Mouse (Mus musculus): ENCODE measurements around the gene Csf2rb. TPM values are rescaled to one million over a fixed set of nuclear protein-coding genes. Genes with fewer than 3 reads are reported as not detected.
"Not testable (repeated sequence)": the region's sequence is repeated elsewhere in the genome, so short reads cannot be mapped to it uniquely, and the experiment has no call there.

Gene Csf2rb
- polyA plus RNA-seq, 1 experiment from 2014 or later, result 0.56 TPM

GRCm38 (mm10) chr15:78332981-78333380 is 7.4 kb downstream of the Csf2rb start:
- no peak for ATAC-seq (ENCODE audit: low read depth)
- no peak overlapping the region for H3K9ac ChIP-seq (replicated peaks; ENCODE audit: low read depth, low read length)
- H3K27me3 ChIP-seq (ENCODE audit: control insufficient read depth, insufficient read depth, low read length), result no peaks in the 10 kb centered on the region
- WGBS, result 77% methylated on average over 6 of the region's 6 CpGs
- no peaks in the 10 kb centered on the region for H3K9me3 ChIP-seq (ENCODE audit: control insufficient read depth, low read length)
- H3K36me3 ChIP-seq (ENCODE audit: control insufficient read depth, insufficient read depth, low read length), result no peaks in the 10 kb centered on the region
- no peak overlapping the region for H3K4me3 ChIP-seq (ENCODE audit: low read depth, low read length)
- H3K27ac ChIP-seq (ENCODE audit: low read depth, low read length), result no peak overlapping the region
- no peak overlapping the region for H3K4me2 ChIP-seq (ENCODE audit: low read depth, low read length)
- H3K4me1 ChIP-seq (ENCODE audit: control insufficient read depth, insufficient read depth, low read length), result no peaks in the 10 kb centered on the region

GRCm38 (mm10) chr15:78334380-78334779 is 8.8 kb downstream of the Csf2rb start:
- WGBS, result 89% methylated on average over 3 of the region's 3 CpGs
- no peak overlapping the region for H3K27ac ChIP-seq (ENCODE audit: low read depth, low read length)
- ATAC-seq (ENCODE audit: low read depth), result no peak

GRCm38 (mm10) chr15:78339627-78340423 is 14.3 kb downstream of the Csf2rb start:
- H3K9me3 ChIP-seq (ENCODE audit: control insufficient read depth, low read length); H3K4me1 ChIP-seq (ENCODE audit: control insufficient read depth, insufficient read depth, low read length); H3K36me3 ChIP-seq (ENCODE audit: control insufficient read depth, insufficient read depth, low read length); H3K4me2 ChIP-seq (ENCODE audit: low read depth, low read length); H3K27ac ChIP-seq (ENCODE audit: low read depth, low read length); ATAC-seq (ENCODE audit: low read depth); H3K27me3 ChIP-seq (ENCODE audit: control insufficient read depth, insufficient read depth, low read length); H3K9ac ChIP-seq (replicated peaks; ENCODE audit: low read depth, low read length); H3K4me3 ChIP-seq (ENCODE audit: low read depth, low read length): not testable (repeated sequence)
- 32% methylated on average over 7 of the region's 7 CpGs for WGBS

More at GRCm38 (mm10) chr15:78334380-78334779, 8.8 kb downstream of the Csf2rb start:
- Histone ChIP-seq H3K4me1 (ENCODE audit: control insufficient read depth, insufficient read depth, low read length) (no peaks in the 10 kb centered on the region), H3K9ac (replicated peaks; ENCODE audit: low read depth, low read length) (no peak overlapping the region), H3K4me3 (ENCODE audit: low read depth, low read length) (no peak overlapping the region), H3K9me3 (ENCODE audit: control insufficient read depth, low read length) (no peaks in the 10 kb centered on the region), H3K36me3 (ENCODE audit: control insufficient read depth, insufficient read depth, low read length) (no peaks in the 10 kb centered on the region), H3K4me2 (ENCODE audit: low read depth, low read length) (no peak overlapping the region), H3K27me3 (ENCODE audit: control insufficient read depth, insufficient read depth, low read length) (no peaks in the 10 kb centered on the region)

GRCm38 (mm10) chr15:78340919-78341318 is 15.4 kb downstream of the Csf2rb start:
- 62% methylated on average over 7 of the region's 7 CpGs for WGBS
- not testable (repeated sequence) for H3K4me3 ChIP-seq (ENCODE audit: low read depth, low read length); H3K27me3 ChIP-seq (ENCODE audit: control insufficient read depth, insufficient read depth, low read length); ATAC-seq (ENCODE audit: low read depth); H3K9me3 ChIP-seq (ENCODE audit: control insufficient read depth, low read length); H3K4me2 ChIP-seq (ENCODE audit: low read depth, low read length); H3K27ac ChIP-seq (ENCODE audit: low read depth, low read length); H3K9ac ChIP-seq (replicated peaks; ENCODE audit: low read depth, low read length); H3K4me1 ChIP-seq (ENCODE audit: control insufficient read depth, insufficient read depth, low read length); H3K36me3 ChIP-seq (ENCODE audit: control insufficient read depth, insufficient read depth, low read length)

GRCm38 (mm10) chr15:78343683-78344082 is 18.1 kb downstream of the Csf2rb start:
- H3K27ac ChIP-seq (ENCODE audit: low read depth, low read length), result no peak overlapping the region
- H3K4me2 ChIP-seq (ENCODE audit: low read depth, low read length), result no peak overlapping the region
- no peak for ATAC-seq (ENCODE audit: low read depth)
- H3K4me1 ChIP-seq (ENCODE audit: control insufficient read depth, insufficient read depth, low read length), result no peaks in the 10 kb centered on the region
- H3K36me3 ChIP-seq (ENCODE audit: control insufficient read depth, insufficient read depth, low read length), result no peaks in the 10 kb centered on the region
- H3K9ac ChIP-seq (replicated peaks; ENCODE audit: low read depth, low read length), result no peak overlapping the region
- no peak overlapping the region for H3K4me3 ChIP-seq (ENCODE audit: low read depth, low read length)
- 32% methylated on average over 1 of the region's 1 CpGs for WGBS
- H3K27me3 ChIP-seq (ENCODE audit: control insufficient read depth, insufficient read depth, low read length), result no peaks in the 10 kb centered on the region
- H3K9me3 ChIP-seq (ENCODE audit: control insufficient read depth, low read length), result no peaks in the 10 kb centered on the region

- no peak for ATAC-seq (ENCODE audit: low read depth)
- Histone ChIP-seq H3K9me3 (ENCODE audit: control insufficient read depth, low read length) (no peaks in the 10 kb centered on the region), H3K4me3 (ENCODE audit: low read depth, low read length) (no peak overlapping the region), H3K27ac (ENCODE audit: low read depth, low read length) (no peak overlapping the region), H3K4me2 (ENCODE audit: low read depth, low read length) (no peak overlapping the region), H3K4me1 (ENCODE audit: control insufficient read depth, insufficient read depth, low read length) (no peaks in the 10 kb centered on the region), H3K36me3 (ENCODE audit: control insufficient read depth, insufficient read depth, low read length) (no peaks in the 10 kb centered on the region), H3K9ac (replicated peaks; ENCODE audit: low read depth, low read length) (no peak overlapping the region), H3K27me3 (ENCODE audit: control insufficient read depth, insufficient read depth, low read length) (no peaks in the 10 kb centered on the region)
- WGBS, result 92% methylated on average over 3 of the region's 3 CpGs
Observed at GRCm38 (mm10) chr15:78344567-78344966, 19.0 kb downstream of the Csf2rb start.

- Histone ChIP-seq H3K27ac (ENCODE audit: low read depth, low read length) (no peak overlapping the region), H3K4me2 (ENCODE audit: low read depth, low read length) (no peak overlapping the region), H3K9ac (replicated peaks; ENCODE audit: low read depth, low read length) (no peak overlapping the region), H3K27me3 (ENCODE audit: control insufficient read depth, insufficient read depth, low read length) (no peaks in the 10 kb centered on the region), H3K9me3 (ENCODE audit: control insufficient read depth, low read length) (no peaks in the 10 kb centered on the region), H3K4me3 (ENCODE audit: low read depth, low read length) (no peak overlapping the region), H3K4me1 (ENCODE audit: control insufficient read depth, insufficient read depth, low read length) (no peaks in the 10 kb centered on the region), H3K36me3 (ENCODE audit: control insufficient read depth, insufficient read depth, low read length) (no peaks in the 10 kb centered on the region)
- ATAC-seq (ENCODE audit: low read depth), result no peak
- 74% methylated on average over 3 of the region's 3 CpGs for WGBS
Observed at GRCm38 (mm10) chr15:78351586-78352165, 26.1 kb downstream of the Csf2rb start.

- no peaks in the 10 kb centered on the region for H3K9me3 ChIP-seq (ENCODE audit: control insufficient read depth, low read length)
- 0% methylated on average over 1 of the region's 1 CpGs for WGBS
- no peak overlapping the region for H3K9ac ChIP-seq (replicated peaks; ENCODE audit: low read depth, low read length)
- H3K27ac ChIP-seq (ENCODE audit: low read depth, low read length), result no peak overlapping the region
- H3K27me3 ChIP-seq (ENCODE audit: control insufficient read depth, insufficient read depth, low read length), result no peaks in the 10 kb centered on the region
- H3K36me3 ChIP-seq (ENCODE audit: control insufficient read depth, insufficient read depth, low read length), result no peaks in the 10 kb centered on the region
- no peak overlapping the region for H3K4me2 ChIP-seq (ENCODE audit: low read depth, low read length)
- H3K4me3 ChIP-seq (ENCODE audit: low read depth, low read length), result no peak overlapping the region
- no peak for ATAC-seq (ENCODE audit: low read depth)
- no peaks in the 10 kb centered on the region for H3K4me1 ChIP-seq (ENCODE audit: control insufficient read depth, insufficient read depth, low read length)
Observed at GRCm38 (mm10) chr15:78354958-78355357, 29.4 kb downstream of the Csf2rb start.

- Histone ChIP-seq H3K4me3 (ENCODE audit: low read depth, low read length) (no peak overlapping the region), H3K4me2 (ENCODE audit: low read depth, low read length) (no peak overlapping the region), H3K4me1 (ENCODE audit: control insufficient read depth, insufficient read depth, low read length) (no peaks in the 10 kb centered on the region), H3K9me3 (ENCODE audit: control insufficient read depth, low read length) (no peaks in the 10 kb centered on the region), H3K27ac (ENCODE audit: low read depth, low read length) (no peak overlapping the region), H3K27me3 (ENCODE audit: control insufficient read depth, insufficient read depth, low read length) (no peaks in the 10 kb centered on the region), H3K36me3 (ENCODE audit: control insufficient read depth, insufficient read depth, low read length) (no peaks in the 10 kb centered on the region), H3K9ac (replicated peaks; ENCODE audit: low read depth, low read length) (no peak overlapping the region)
- WGBS, result 92% methylated on average over 5 of the region's 5 CpGs
- no peak for ATAC-seq (ENCODE audit: low read depth)
Observed at GRCm38 (mm10) chr15:78355548-78355947, 30.0 kb downstream of the Csf2rb start.

Data from neural tube, embryonic 14.5 days (tissue).